Mouse (Mus musculus): ENCODE measurements around the gene Map1lc3b. TPM values are rescaled to one million over a fixed set of nuclear protein-coding genes. Genes with fewer than 3 reads are reported as not detected.

Map1lc3b gene
- total and polyA plus RNA-seq, 3 experiments = 56.4 to 68.8 TPM; not detected in 1

GRCm38 (mm10) chr8:121607661-121608060 lies 17.5 kb downstream of the Map1lc3b start:
- Histone ChIP-seq H3K4me1 (ENCODE audit: control insufficient read depth in 1 of 2, insufficient read depth in 2 of 2, low read length in 2 of 2) (no peaks in the 10 kb centered on the region), H3K36me3 (ENCODE audit: control insufficient read depth in 1 of 2, insufficient read depth in 2 of 2, low read length in 2 of 2) (no peaks in the 10 kb centered on the region), H3K4me3 (ENCODE audit: control insufficient read depth in 1 of 2, insufficient read depth in 1 of 2, low read depth in 2 of 2, low read length in 2 of 2) (no peak overlapping the region), H3K9ac (ENCODE audit: control insufficient read depth, low read depth, low read length, poor library complexity, severe bottlenecking) (no peak overlapping the region), H3K79me2 (ENCODE audit: control insufficient read depth, insufficient read depth, low read length, poor library complexity) (no peaks in the 10 kb centered on the region), H3K9me3 (replicated peaks; ENCODE audit: insufficient read depth, low read length) (no peaks in the 10 kb centered on the region), H3K27me3 (ENCODE audit: control insufficient read depth in 1 of 2, insufficient read depth in 2 of 2, low read length in 2 of 2) (no peaks in the 10 kb centered on the region), H3K27ac (ENCODE audit: control insufficient read depth, low read depth, low read length) (no peak overlapping the region)
- TF ChIP-seq USF2 (IDR thresholded peaks at IDR 0.05; ENCODE audit: borderline replicate concordance in 1 of 2, insufficient read depth in 1 of 2, low read depth in 1 of 2, low read length in 2 of 2) (no peak), CTCF (IDR thresholded peaks at IDR 0.05 in 2 of 3, conservative IDR thresholded peaks at IDR 0.05 in 1 of 3; ENCODE audit: control insufficient read depth in 1 of 3, insufficient read depth in 1 of 3, low read depth in 2 of 3, low read length in 3 of 3, poor library complexity in 1 of 3, severe bottlenecking in 1 of 3) (peak; percentile 9 to 44 (median 19); a peak in 3 of 6 replicates)
- no peak for DNase-seq (ENCODE audit: low read depth, low spot score)

DNA sequence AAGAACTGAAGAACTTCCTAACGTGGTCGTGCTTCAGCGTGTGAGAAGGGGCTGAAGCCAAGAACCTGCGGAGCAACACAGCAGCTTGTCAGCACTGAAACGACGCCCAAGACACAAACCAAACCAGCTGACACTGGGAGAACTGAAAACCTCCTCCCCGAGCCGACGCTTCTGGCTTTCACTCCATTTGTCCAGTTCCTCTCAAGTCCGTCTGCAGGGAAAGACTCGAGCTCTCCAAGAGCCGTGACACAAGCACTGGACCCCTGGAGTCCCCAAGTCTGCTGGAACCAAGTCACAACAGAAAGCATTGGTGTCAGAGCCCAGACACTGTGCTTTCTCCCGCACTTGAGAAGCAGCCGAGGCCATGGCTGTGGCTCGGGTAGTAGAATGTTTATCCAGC lies 19.1 kb downstream of the Map1lc3b start:
- no peak for DNase-seq (ENCODE audit: low read depth, low spot score)
- H3K9ac ChIP-seq (ENCODE audit: control insufficient read depth, low read depth, low read length, poor library complexity, severe bottlenecking) = no peak overlapping the region
- no peaks in the 10 kb centered on the region for H3K4me1 ChIP-seq (ENCODE audit: control insufficient read depth in 1 of 2, insufficient read depth in 2 of 2, low read length in 2 of 2)
- H3K79me2 ChIP-seq (ENCODE audit: control insufficient read depth, insufficient read depth, low read length, poor library complexity) = no peaks in the 10 kb centered on the region
- no peak overlapping the region for H3K27ac ChIP-seq (ENCODE audit: control insufficient read depth, low read depth, low read length)
- H3K4me3 ChIP-seq (ENCODE audit: control insufficient read depth in 1 of 2, insufficient read depth in 1 of 2, low read depth in 2 of 2, low read length in 2 of 2) = no peak overlapping the region
- no peaks in the 10 kb centered on the region for H3K9me3 ChIP-seq (replicated peaks; ENCODE audit: insufficient read depth, low read length)
- no peak for TF ChIP-seq RCOR1 (IDR thresholded peaks at IDR 0.05; ENCODE audit: low read depth, low read length)
- no peak for TF ChIP-seq POLR2AphosphoS2 (IDR thresholded peaks at IDR 0.05; ENCODE audit: low read length)
- TF ChIP-seq MYB (IDR thresholded peaks at IDR 0.05; ENCODE audit: low read depth, low read length) = no peak
- H3K36me3 ChIP-seq (ENCODE audit: control insufficient read depth in 1 of 2, insufficient read depth in 2 of 2, low read length in 2 of 2) = no peaks in the 10 kb centered on the region
- no peaks in the 10 kb centered on the region for H3K27me3 ChIP-seq (ENCODE audit: control insufficient read depth in 1 of 2, insufficient read depth in 2 of 2, low read length in 2 of 2)

DNA sequence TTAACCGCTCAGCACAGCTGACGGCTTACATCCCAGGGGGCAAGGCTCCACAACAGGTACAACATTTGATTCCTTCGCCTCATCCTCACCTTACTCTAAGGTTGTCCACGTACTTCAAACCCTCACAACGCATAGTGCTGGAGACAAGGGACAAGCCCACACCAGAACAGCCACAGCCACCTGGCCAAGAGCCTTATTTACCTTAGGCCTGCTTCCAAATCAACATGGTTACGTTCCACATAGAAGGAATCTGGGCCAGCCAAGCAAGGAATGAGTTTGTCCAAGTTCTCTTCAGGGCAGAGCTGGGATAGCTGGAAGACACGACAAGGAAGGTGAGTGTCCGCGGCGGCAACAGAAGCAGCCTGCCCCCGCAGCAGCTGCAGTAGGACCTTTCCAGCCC lies 19.8 kb downstream of the Map1lc3b start:
- no peak for TF ChIP-seq ZKSCAN1 (IDR thresholded peaks at IDR 0.05; ENCODE audit: low read depth, low read length)
- Histone ChIP-seq H3K4me3 (ENCODE audit: control insufficient read depth in 1 of 2, insufficient read depth in 1 of 2, low read depth in 2 of 2, low read length in 2 of 2) (no peak overlapping the region), H3K27ac (ENCODE audit: control insufficient read depth, low read depth, low read length) (no peak overlapping the region), H3K36me3 (ENCODE audit: control insufficient read depth in 1 of 2, insufficient read depth in 2 of 2, low read length in 2 of 2) (no peaks in the 10 kb centered on the region), H3K79me2 (ENCODE audit: control insufficient read depth, insufficient read depth, low read length, poor library complexity) (no peaks in the 10 kb centered on the region), H3K9ac (ENCODE audit: control insufficient read depth, low read depth, low read length, poor library complexity, severe bottlenecking) (no peak overlapping the region), H3K27me3 (ENCODE audit: control insufficient read depth in 1 of 2, insufficient read depth in 2 of 2, low read length in 2 of 2) (no peaks in the 10 kb centered on the region), H3K4me1 (ENCODE audit: control insufficient read depth in 1 of 2, insufficient read depth in 2 of 2, low read length in 2 of 2) (no peaks in the 10 kb centered on the region), H3K9me3 (replicated peaks; ENCODE audit: insufficient read depth, low read length) (no peaks in the 10 kb centered on the region)
- no peak for DNase-seq (ENCODE audit: low read depth, low spot score)

GRCm38 (mm10) chr8:121613419-121613818 lies 23.3 kb downstream of the Map1lc3b start:
- Histone ChIP-seq H3K27ac (ENCODE audit: control insufficient read depth, low read depth, low read length) (no peak overlapping the region), H3K79me2 (ENCODE audit: control insufficient read depth, insufficient read depth, low read length, poor library complexity) (no peaks in the 10 kb centered on the region), H3K36me3 (ENCODE audit: control insufficient read depth in 1 of 2, insufficient read depth in 2 of 2, low read length in 2 of 2) (no peaks in the 10 kb centered on the region), H3K27me3 (ENCODE audit: control insufficient read depth in 1 of 2, insufficient read depth in 2 of 2, low read length in 2 of 2) (no peaks in the 10 kb centered on the region), H3K4me3 (ENCODE audit: control insufficient read depth in 1 of 2, insufficient read depth in 1 of 2, low read depth in 2 of 2, low read length in 2 of 2) (no peak overlapping the region), H3K9me3 (replicated peaks; ENCODE audit: insufficient read depth, low read length) (no peaks in the 10 kb centered on the region), H3K9ac (ENCODE audit: control insufficient read depth, low read depth, low read length, poor library complexity, severe bottlenecking) (no peak overlapping the region), H3K4me1 (ENCODE audit: control insufficient read depth in 1 of 2, insufficient read depth in 2 of 2, low read length in 2 of 2) (no peaks in the 10 kb centered on the region)
- no peak for DNase-seq (ENCODE audit: low read depth, low spot score)
- TF ChIP-seq EP300 (IDR thresholded peaks at IDR 0.05; ENCODE audit: low read depth in 1 of 2, low read length in 2 of 2) = no peak
- no peak for TF ChIP-seq SMC3 (IDR thresholded peaks at IDR 0.05; ENCODE audit: low read depth, low read length)
- no peak for TF ChIP-seq BHLHE40 (IDR thresholded peaks at IDR 0.05; ENCODE audit: borderline replicate concordance, low read depth, low read length)
- TF ChIP-seq JUND (IDR thresholded peaks at IDR 0.05; ENCODE audit: low read depth, low read length) = no peak
- TF ChIP-seq CHD1 (IDR thresholded peaks at IDR 0.05; ENCODE audit: low read depth, low read length) = no peak
- no peak for TF ChIP-seq POLR2A (IDR thresholded peaks at IDR 0.05; ENCODE audit: control insufficient read depth in 1 of 2, insufficient read depth in 1 of 2, low read depth in 1 of 2, low read length in 2 of 2, poor library complexity in 1 of 2)
- no peak for TF ChIP-seq MAZ (IDR thresholded peaks at IDR 0.05; ENCODE audit: low read depth, low read length)
- TF ChIP-seq NRF1 (IDR thresholded peaks at IDR 0.05; ENCODE audit: insufficient read depth, low read depth, low read length, poor library complexity, severe bottlenecking) = no peak
- no peak for TF ChIP-seq POLR2AphosphoS5 (IDR thresholded peaks at IDR 0.05; ENCODE audit: borderline replicate concordance, low read depth, low read length)
- TF ChIP-seq ZC3H11A (IDR thresholded peaks at IDR 0.05; ENCODE audit: low read depth, low read length) = no peak
- TF ChIP-seq MYC (IDR thresholded peaks at IDR 0.05; ENCODE audit: low read depth, low read length) = no peak
- no peak for TF ChIP-seq RAD21 (IDR thresholded peaks at IDR 0.05; ENCODE audit: low read depth, low read length)
- no peak for TF ChIP-seq HCFC1 (IDR thresholded peaks at IDR 0.05; ENCODE audit: low read depth, low read length)
- TF ChIP-seq MAX (IDR thresholded peaks at IDR 0.05; ENCODE audit: low read length) = no peak
